Mouse (Mus musculus) heart, adult 2 months (tissue): ENCODE data around the gene Rassf1.

Experiments
- CTCF ChIP-seq: fragments of 200-600 bp; IDR thresholded peaks from 2 replicates; pipeline ENCODE4 v1.8.1; 2022; ENCODE audit warnings: antibody characterized with exemption, mild to moderate bottlenecking, moderate library complexity
- EP300 ChIP-seq: fragments of 200-500 bp; IDR thresholded peaks from 2 replicates; pipeline ENCODE4 v1.6.1; 2011; ENCODE audit warnings: low read depth, low read length, control low read depth; ENCODE audit not compliant: insufficient read depth
- POLR2A ChIP-seq: fragments of 200-500 bp; IDR thresholded peaks from 2 replicates; pipeline ENCODE4 v1.6.1; 2011; ENCODE audit warnings: mild to moderate bottlenecking, low read depth, low read length, control low read depth; ENCODE audit not compliant: insufficient read depth

GRCm38 (mm10) chr9:107577871-107578270 lies 26.5 kb downstream of the Rassf1 start:
- TF ChIP-seq POLR2A (no peak), CTCF (no peak), EP300 (no peak)
